Mouse (Mus musculus) thymus, adult 2 months (tissue): ENCODE results near the gene Gm7544.

ENCODE experiments used
- CTCF ChIP-seq: fragments of 200-500 bp; IDR thresholded peaks from 2 replicates; pipeline ENCODE4 v1.5.1; 2012; ENCODE audit warnings: mild to moderate bottlenecking, control low read depth, low read length, moderate library complexity, borderline replicate concordance; ENCODE audit not compliant: control insufficient read depth, poor library complexity, insufficient read depth; ENCODE audit errors: extremely low read depth
- POLR2A ChIP-seq: fragments of 200-500 bp; IDR thresholded peaks from 2 replicates; pipeline ENCODE4 v1.6.1; 2012; ENCODE audit warnings: mild to moderate bottlenecking, low read length, control low read depth, moderate library complexity; ENCODE audit not compliant: control insufficient read depth, poor library complexity, insufficient read depth; ENCODE audit errors: extremely low read depth

DNA sequence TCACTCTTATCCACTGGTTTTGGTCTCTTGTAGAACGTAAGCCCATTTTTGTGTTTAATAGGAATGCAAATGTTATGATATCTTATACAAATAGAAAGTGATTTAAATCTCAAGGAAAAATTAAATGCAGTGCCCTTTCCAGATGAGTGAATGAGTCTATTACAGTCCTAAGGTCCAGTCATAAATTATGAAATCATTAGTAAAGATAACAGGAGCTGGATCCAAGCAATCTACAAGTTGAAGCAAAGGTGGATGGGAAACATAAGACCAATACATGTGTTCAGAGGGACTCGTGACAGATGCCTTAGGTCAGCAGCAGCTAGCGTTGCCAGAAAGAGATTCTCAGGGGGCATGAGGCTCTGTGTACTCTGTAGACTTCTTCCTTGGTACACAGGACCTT lies 35.8 kb upstream of the Gm7544 start:
- no peak for TF ChIP-seq CTCF
- no peak for TF ChIP-seq POLR2A
